Comparison of ENCODE assay signal across 21 mouse cellular contexts in the genomic region with DNA sequence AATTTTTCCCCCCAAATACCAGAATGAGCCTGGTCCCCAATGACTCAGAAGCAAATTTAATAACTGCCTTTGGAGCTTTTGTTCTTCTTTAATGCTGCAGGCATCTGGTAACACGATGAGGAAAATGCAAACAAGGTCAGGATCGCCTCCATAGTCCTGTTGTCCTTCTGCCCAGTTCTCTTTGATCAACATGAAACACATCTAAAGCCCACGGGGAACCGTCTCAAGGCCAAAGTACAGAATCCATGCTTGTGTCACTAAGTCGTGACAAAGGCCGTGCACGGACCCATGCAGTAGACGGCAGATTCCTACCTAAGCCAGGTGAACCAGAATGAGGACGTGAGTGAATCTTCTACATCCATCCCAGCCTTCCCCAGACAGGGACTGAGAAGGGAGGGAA.
DNase-seq lines count a peak whose midpoint lies in the region; ATAC-seq and TF ChIP-seq lines count a peak whose summit lies in the region.
"Had no signal": no experiment of that assay in that cellular context is flagged by ENCODE, and none has a peak within 500 bp of the region (broad histone marks: within the 10 kb centered on the region; RNA-seq: fewer than 3 reads in every experiment).

No protein-coding gene starts in this region.

- peaks cover 37% of the 10 kb centered on the region for H3K4me1 ChIP-seq in heart, embryonic 10.5 days
- no peaks in the 10 kb centered on the region for H3K4me1 ChIP-seq in liver, postnatal 0 days (ENCODE audit: insufficient read depth)
- no peaks in the 10 kb centered on the region for H3K4me1 ChIP-seq in liver, embryonic 12.5 days

- ATAC-seq in liver, postnatal 0 days, result no peak
- ATAC-seq in liver, embryonic 12.5 days, result no peak
- ATAC-seq: forebrain, embryonic 14.5 days; forebrain, embryonic 16.5 days had no signal

- H3K27me3 ChIP-seq in heart, embryonic 10.5 days (ENCODE audit: insufficient read depth, poor library complexity, severe bottlenecking), result no peaks in the 10 kb centered on the region
- H3K27me3 ChIP-seq in liver, postnatal 0 days (ENCODE audit: insufficient read depth, low read length), result no peaks in the 10 kb centered on the region
- no peaks in the 10 kb centered on the region; the same call in 1 of the 2 replicates for H3K27me3 ChIP-seq in liver, embryonic 12.5 days (replicated peaks)
- H3K27me3 ChIP-seq: embryonic facial prominence, embryonic 13.5 days; embryonic facial prominence, embryonic 15.5 days; forebrain, embryonic 12.5 days had no signal

- no peak overlapping the region for H3K4me3 ChIP-seq in heart, embryonic 10.5 days
- H3K4me3 ChIP-seq in liver, postnatal 0 days (ENCODE audit: low read depth, low read length), result no peak overlapping the region
- H3K4me3 ChIP-seq in liver, embryonic 12.5 days, result no peak overlapping the region
- H3K4me3 ChIP-seq: embryonic facial prominence, embryonic 13.5 days; embryonic facial prominence, embryonic 15.5 days; erythroblast, embryonic 14.5 days; forebrain, embryonic 10.5 days; forebrain, embryonic 12.5 days had no signal

- WGBS in heart, embryonic 10.5 days, result 87% methylated on average over 9 of the region's 9 CpGs
- 65% methylated on average over 9 of the region's 9 CpGs for WGBS in liver, postnatal 0 days (ENCODE audit: insufficient replicate concordance)
- WGBS in liver, embryonic 12.5 days (ENCODE audit: insufficient replicate concordance), result 72% methylated on average over 9 of the region's 9 CpGs

- peak; percentile 85 for DNase-seq in heart, adult 11 months
- DNase-seq in heart, embryonic 10.5 days (ENCODE audit: low spot score), result no peak
- no peak for DNase-seq in liver, postnatal 0 days
- no peak for DNase-seq in layer of hippocampus, postnatal 36 days
- DNase-seq: adrenal gland, adult 8-10 months; adrenal gland, postnatal 25 days; cerebellum, adult 11 months; cerebellum, adult 18-20 months; cerebellum, adult 8-10 months; cerebellum, adult 9-11 months; cerebellum, postnatal 14 days; cerebellum, postnatal 36 days; embryo, embryonic 11 days had no signal

- no peaks in the 10 kb centered on the region for H3K9me3 ChIP-seq in heart, embryonic 10.5 days
- no peaks in the 10 kb centered on the region for H3K9me3 ChIP-seq in liver, postnatal 0 days (ENCODE audit: low read length)
- no peaks in the 10 kb centered on the region for H3K9me3 ChIP-seq in liver, embryonic 12.5 days (replicated peaks)
- H3K9me3 ChIP-seq: embryonic facial prominence, embryonic 13.5 days; embryonic facial prominence, embryonic 15.5 days; forebrain, embryonic 10.5 days; forebrain, embryonic 12.5 days had no signal

- H3K4me2 ChIP-seq in liver, postnatal 0 days (ENCODE audit: low read depth, low read length), result no peak overlapping the region
- H3K4me2 ChIP-seq in liver, embryonic 12.5 days, result no peak overlapping the region
- H3K4me2 ChIP-seq: embryonic facial prominence, embryonic 13.5 days; embryonic facial prominence, embryonic 15.5 days; forebrain, embryonic 12.5 days had no signal

- 0 out of 2 replicates have a peak, but pooled peaks have one; percentile 19 for TF ChIP-seq EP300 in liver, postnatal 0 days (IDR thresholded peaks at IDR 0.05; ENCODE audit: low read depth)

- H3K9ac ChIP-seq in liver, postnatal 0 days (replicated peaks), result no peak overlapping the region
- H3K9ac ChIP-seq in liver, embryonic 12.5 days, result no peak overlapping the region
- H3K9ac ChIP-seq: embryonic facial prominence, embryonic 13.5 days; embryonic facial prominence, embryonic 15.5 days; forebrain, embryonic 12.5 days had no signal

- no peak overlapping the region for H3K27ac ChIP-seq in heart, embryonic 10.5 days
- H3K27ac ChIP-seq in liver, postnatal 0 days (ENCODE audit: low read depth), result no peak overlapping the region
- no peak overlapping the region for H3K27ac ChIP-seq in liver, embryonic 12.5 days
- H3K27ac ChIP-seq: embryonic facial prominence, embryonic 13.5 days; embryonic facial prominence, embryonic 15.5 days; forebrain, embryonic 10.5 days; forebrain, embryonic 12.5 days had no signal

- H3K36me3 ChIP-seq in heart, embryonic 10.5 days, result 0 out of 2 replicates have a peak, but pooled peaks cover 2% of the 10 kb centered on the region
- no peaks in the 10 kb centered on the region for H3K36me3 ChIP-seq in liver, postnatal 0 days (replicated peaks; ENCODE audit: insufficient read depth, low read length)
- H3K36me3 ChIP-seq in liver, embryonic 12.5 days, result no peaks in the 10 kb centered on the region
- H3K36me3 ChIP-seq: embryonic facial prominence, embryonic 13.5 days; embryonic facial prominence, embryonic 15.5 days; forebrain, embryonic 10.5 days; forebrain, embryonic 12.5 days had no signal

- TF ChIP-seq CTCF in liver, postnatal 0 days (IDR thresholded peaks at IDR 0.05; ENCODE audit: low read depth), result no peak
